Mouse (Mus musculus): ENCODE measurements around the gene Erg. TPM values are rescaled to one million over a fixed set of nuclear protein-coding genes. Genes with fewer than 3 reads are reported as not detected.
A peak's percentile ranks its signal among the peaks of the same experiment; 100 is the strongest.

The Erg gene
- total RNA-seq, 2 experiments from 2014 or later = 8.9 to 10.2 TPM

GRCm38 (mm10) chr16:95360940-95361489 lies 225.4 kb downstream of the Erg start:
- intact Hi-C loops (cut with DNase I) = no loop called here
- no peak for DNase-seq

GRCm38 (mm10) chr16:95360214-95360850 lies 226.1 kb downstream of the Erg start:
- DNase-seq = no peak
- intact Hi-C loops (cut with DNase I) = no loop called here

- DNase-seq = no peak
- intact Hi-C loops (cut with DNase I) = no loop called here
Observed at GRCm38 (mm10) chr16:95356962-95357955, 229.1 kb downstream of the Erg start.

DNA sequence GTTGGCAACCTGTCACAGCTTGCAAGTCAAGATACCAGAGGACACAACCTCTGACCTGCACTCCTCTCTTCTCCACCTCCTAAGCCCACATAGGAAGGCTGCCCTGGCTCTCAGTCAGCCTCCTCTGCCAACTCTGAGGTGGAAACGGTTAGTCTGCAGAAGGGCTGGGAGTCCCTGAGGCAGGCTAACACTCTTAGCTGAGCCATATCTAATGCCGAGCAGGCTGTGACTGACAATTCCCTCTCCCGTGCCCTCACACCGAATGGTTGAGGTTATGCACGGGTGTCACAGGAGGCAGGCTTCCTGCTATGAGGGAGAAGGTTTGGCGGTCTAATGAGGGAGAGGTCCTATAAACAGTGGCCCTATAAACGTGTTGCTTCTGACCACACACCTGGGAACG lies 232.6 kb downstream of the Erg start:
- intact Hi-C loops (cut with DNase I) = loop anchor here (5.0 kb wide), 1 partner anchor 608 kb away; no protein-coding TSS in a partner anchor

GRCm38 (mm10) chr16:95352266-95352665 lies 234.1 kb downstream of the Erg start:
- DNase-seq = no peak
- intact Hi-C loops (cut with DNase I) = loop anchor here (5.0 kb wide), 1 partner anchor 610 kb away; no protein-coding TSS in a partner anchor

More for the DNA sequence above, 232.6 kb downstream of the Erg start:
- DNase-seq = no peak

- intact Hi-C loops (cut with DNase I) = loop anchor here (5.0 kb wide), 1 partner anchor 612 kb away; no protein-coding TSS in a partner anchor
- DNase-seq = peak; percentile 68
Observed at GRCm38 (mm10) chr16:95350499-95350898, 235.9 kb downstream of the Erg start.

GRCm38 (mm10) chr16:95349745-95350144 lies 236.6 kb downstream of the Erg start:
- DNase-seq = no peak
- intact Hi-C loops (cut with DNase I) = loop anchor here (5.0 kb wide), 1 partner anchor 613 kb away; no protein-coding TSS in a partner anchor

- intact Hi-C loops (cut with DNase I) = no loop called here
Observed at GRCm38 (mm10) chr16:95349344-95349743, 237.0 kb downstream of the Erg start.

GRCm38 (mm10) chr16:95348555-95348954 lies 237.8 kb downstream of the Erg start:
- intact Hi-C loops (cut with DNase I) = no loop called here
- DNase-seq = no peak

More at GRCm38 (mm10) chr16:95349344-95349743, 237.0 kb downstream of the Erg start:
- DNase-seq = no peak

GRCm38 (mm10) chr16:95347202-95347601 lies 239.2 kb downstream of the Erg start:
- intact Hi-C loops (cut with DNase I) = no loop called here
- DNase-seq = no peak

DNA sequence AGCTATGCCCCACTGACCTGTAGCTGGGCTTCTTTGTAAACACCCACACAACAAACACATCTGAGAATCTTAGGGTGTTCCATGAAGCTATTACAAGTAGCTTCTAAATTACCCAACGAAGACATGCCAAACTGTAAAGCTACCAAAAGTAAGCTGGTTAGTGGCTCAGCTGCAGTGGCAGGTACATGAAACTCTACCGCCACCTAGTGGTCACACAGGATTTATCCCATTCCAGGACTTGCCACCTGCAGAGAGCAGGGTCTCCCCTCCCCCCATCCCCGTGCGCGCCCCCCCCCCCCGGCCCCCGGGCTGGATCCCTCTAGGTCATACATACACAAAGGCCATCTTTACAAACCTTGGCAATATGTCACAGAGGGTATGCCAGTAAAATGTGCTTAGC lies 240.5 kb downstream of the Erg start:
- intact Hi-C loops (cut with DNase I) = no loop called here
- DNase-seq = peak; percentile 79

DNA sequence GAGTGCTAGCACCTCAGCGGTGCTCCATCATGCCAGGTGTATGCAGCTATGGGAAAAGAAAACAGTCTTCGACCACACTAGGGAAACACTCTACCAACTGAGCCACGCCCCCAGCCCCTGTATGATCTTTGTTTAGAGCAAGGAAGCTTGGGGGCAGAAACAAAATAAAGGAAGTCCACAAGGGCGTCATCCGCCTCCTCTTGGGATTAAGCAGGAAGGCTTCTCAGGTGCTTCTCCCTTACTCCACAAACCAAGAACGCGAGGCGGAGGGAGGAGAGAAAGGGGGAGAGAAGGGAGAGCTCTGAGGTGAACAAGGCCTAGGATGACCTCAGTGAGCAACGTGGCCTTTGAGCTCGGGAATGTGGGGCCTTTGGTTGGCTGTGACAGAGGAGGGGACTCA lies 241.4 kb downstream of the Erg start:
- no peak for DNase-seq
- intact Hi-C loops (cut with DNase I) = loop anchor here (5.0 kb wide), 3 partner anchors 148 to 558 kb away; partner anchors contain the start of gene Kcnj6

DNA sequence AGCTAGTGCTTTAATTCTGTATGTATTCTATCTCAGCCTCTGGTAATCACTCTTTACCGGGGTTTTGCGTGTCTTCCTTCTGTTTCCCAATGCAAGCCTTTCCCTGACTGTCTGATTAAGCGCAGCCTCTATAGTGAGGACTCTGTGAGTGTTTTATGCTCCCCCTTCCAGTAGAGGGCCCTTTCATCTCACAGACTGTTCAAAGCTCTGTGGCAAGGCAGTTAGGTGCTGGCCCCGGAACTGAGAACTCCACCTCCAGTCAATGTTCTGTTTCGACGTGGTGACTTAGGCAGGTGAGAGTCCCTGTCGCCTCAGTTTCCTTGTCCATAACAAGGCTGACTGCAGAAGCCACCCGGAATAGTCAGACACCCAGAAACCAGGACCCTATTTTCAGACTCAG lies 244.4 kb downstream of the Erg start:
- intact Hi-C loops (cut with DNase I) = loop anchor here (5.0 kb wide), 3 partner anchors 145 to 555 kb away; partner anchors contain the start of gene Kcnj6
- no peak for DNase-seq

- intact Hi-C loops (cut with DNase I) = loop anchor here (5.0 kb wide), 3 partner anchors 144 to 554 kb away; partner anchors contain the start of gene Kcnj6
- peak; percentile 86 for DNase-seq
Observed at GRCm38 (mm10) chr16:95340885-95341791, 245.3 kb downstream of the Erg start.

GRCm38 (mm10) chr16:95332159-95332558 lies 254.2 kb downstream of the Erg start:
- intact Hi-C loops (cut with DNase I) = no loop called here

DNA sequence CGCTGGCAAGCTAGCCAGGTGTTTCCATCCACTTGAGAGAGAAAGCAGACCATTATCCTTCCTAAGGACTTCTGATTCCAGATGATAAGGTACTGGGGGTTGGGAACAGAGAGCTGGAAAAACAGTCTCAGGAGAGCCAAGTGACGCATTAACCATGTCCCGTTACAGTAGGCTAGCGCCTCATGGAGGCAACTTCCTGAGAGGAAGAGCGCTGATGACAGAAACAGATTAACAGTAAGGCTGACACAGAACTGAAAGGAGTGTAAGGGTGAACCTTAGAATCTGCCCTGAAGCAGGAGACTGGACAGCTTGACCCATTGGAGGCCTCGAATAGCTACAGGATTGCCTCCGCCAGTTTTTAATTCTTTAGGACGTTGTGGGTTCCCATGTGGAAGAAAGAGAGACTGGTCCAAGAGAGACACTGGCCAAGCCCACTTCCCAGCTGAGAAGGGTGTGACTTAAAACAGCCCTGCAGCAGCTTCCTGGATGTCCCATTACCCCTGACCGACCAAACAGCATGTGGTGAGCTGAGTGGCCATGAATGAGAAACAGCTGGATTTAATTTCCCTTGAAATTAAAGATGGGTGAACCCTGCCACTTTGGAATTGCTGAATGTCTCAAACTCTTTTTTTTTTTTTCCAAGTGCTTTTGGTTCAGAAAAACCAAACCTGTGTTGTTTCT lies 264.3 kb downstream of the Erg start:
- DNase-seq = no peak
- intact Hi-C loops (cut with DNase I) = no loop called here

More at GRCm38 (mm10) chr16:95332159-95332558, 254.2 kb downstream of the Erg start:
- no peak for DNase-seq
